Mouse (Mus musculus) erythroblast, embryonic 14.5 days (primary cell): ENCODE results near the gene Pde4d.

Experiments used
- GATA1 ChIP-seq: IDR thresholded peaks from 2 replicates; pipeline ENCODE4 v1.6.1; 2012; ENCODE audit warnings: low read length, inconsistent platforms, mixed read lengths
- TAL1 ChIP-seq: IDR thresholded peaks from 3 replicates; pipeline ENCODE4 v1.6.1; 2012; ENCODE audit warnings: low read length, inconsistent platforms, mixed read lengths

GRCm38 (mm10) chr13:109116342-109117201 is 666.8 kb downstream of the Pde4d start:
- TF ChIP-seq GATA1 (no peak), TAL1 (no peak)
